Mouse (Mus musculus) MEL (cell line): ENCODE measurements around the gene Zfp655. TPM values are rescaled to one million over a fixed set of nuclear protein-coding genes. Genes with fewer than 3 reads are reported as not detected.

ENCODE experiments used
- DNase-seq: peaks from one replicate; pipeline ENCODE4 v3.0.0; 2011; ENCODE audit warnings: low read depth, low spot score
- H3K27ac ChIP-seq: 2 replicates; pipeline ENCODE4 v1.5.1; 2012; ENCODE audit warnings: low read depth, mild to moderate bottlenecking, control low read depth, low read length, moderate library complexity; ENCODE audit not compliant: control insufficient read depth
- H3K27me3 ChIP-seq, 2 experiments: fragments of 150-350 bp in 1 of 2; sonication (generic) in 1 of 2; 2 replicates each; pipeline ENCODE4 v1.6.1; 2012; ENCODE audit warnings: low read length in 2 of 2, mild to moderate bottlenecking in 2 of 2, improper control_type of control experiment in 1 of 2, moderate library complexity in 1 of 2; ENCODE audit not compliant: insufficient read depth in 2 of 2, control insufficient read depth in 1 of 2
- H3K36me3 ChIP-seq, 2 experiments: 2 replicates each; pipeline ENCODE4 v1.6.1; 2012 to 2014; ENCODE audit warnings: low read length in 2 of 2, improper control_type of control experiment in 1 of 2, inconsistent platforms in 1 of 2, mild to moderate bottlenecking in 1 of 2; ENCODE audit not compliant: insufficient read depth in 2 of 2, control insufficient read depth in 1 of 2
- H3K4me1 ChIP-seq, 2 experiments: fragments of 150-350 bp in 1 of 2; sonication (generic) in 1 of 2; 2 replicates each; pipeline ENCODE4 v1.6.1; 2012; ENCODE audit warnings: low read length in 2 of 2, improper control_type of control experiment in 1 of 2, mild to moderate bottlenecking in 1 of 2; ENCODE audit not compliant: insufficient read depth in 2 of 2, control insufficient read depth in 1 of 2
- H3K4me3 ChIP-seq, 2 experiments: fragments of 150-350 bp in 1 of 2; sonication (generic) in 1 of 2; 2 replicates each; pipeline ENCODE4 v1.5.1; 2012; ENCODE audit warnings: low read depth in 2 of 2, low read length in 2 of 2, mild to moderate bottlenecking in 2 of 2, moderate library complexity in 2 of 2, control low read depth in 1 of 2, improper control_type of control experiment in 1 of 2; ENCODE audit not compliant: control insufficient read depth in 1 of 2, insufficient read depth in 1 of 2
- H3K79me2 ChIP-seq: 2 replicates; pipeline ENCODE4 v1.6.1; 2012; ENCODE audit warnings: mild to moderate bottlenecking, low read length, moderate library complexity; ENCODE audit not compliant: control insufficient read depth, poor library complexity, insufficient read depth
- H3K9ac ChIP-seq: 2 replicates; pipeline ENCODE4 v1.6.1; 2012; ENCODE audit warnings: low read depth, mild to moderate bottlenecking, control low read depth, low read length, moderate library complexity; ENCODE audit not compliant: control insufficient read depth, poor library complexity, severe bottlenecking
- H3K9me3 ChIP-seq: fragments of 150-350 bp; sonication (generic); replicated peaks from 2 replicates; pipeline ENCODE4 v1.6.1; 2012; ENCODE audit warnings: mild to moderate bottlenecking, low read length, improper control_type of control experiment, moderate library complexity; ENCODE audit not compliant: insufficient read depth
- BHLHE40 ChIP-seq: IDR thresholded peaks from 2 replicates; pipeline ENCODE4 v1.6.1; 2012; ENCODE audit warnings: low read depth, mild to moderate bottlenecking, inconsistent platforms, low read length, improper control_type of control experiment, borderline replicate concordance
- CHD1 ChIP-seq: IDR thresholded peaks from 2 replicates; pipeline ENCODE4 v1.6.1; 2012; ENCODE audit warnings: low read depth, mild to moderate bottlenecking, inconsistent platforms, low read length, improper control_type of control experiment
- CTCF ChIP-seq, 3 experiments: IDR thresholded peaks in 2 of 3; conservative IDR thresholded peaks in 1 of 3; 2 replicates each; pipeline ENCODE4 v1.5.1; 2011 to 2012; ENCODE audit warnings: low read length in 3 of 3, low read depth in 2 of 3, mild to moderate bottlenecking in 2 of 3, improper control_type of control experiment in 1 of 3, inconsistent platforms in 1 of 3, mixed read lengths in 1 of 3, moderate library complexity in 1 of 3; ENCODE audit not compliant: control insufficient read depth in 1 of 3, insufficient read depth in 1 of 3, poor library complexity in 1 of 3, severe bottlenecking in 1 of 3
- EP300 ChIP-seq, 2 experiments: IDR thresholded peaks; 2 replicates each; pipeline ENCODE4 v1.6.1; 2011; ENCODE audit warnings: improper control_type of control experiment in 2 of 2, low read length in 2 of 2, low read depth in 1 of 2, mild to moderate bottlenecking in 1 of 2
- GABPA ChIP-seq: IDR thresholded peaks from 2 replicates; pipeline ENCODE4 v1.6.1; 2012; ENCODE audit warnings: low read depth, mild to moderate bottlenecking, inconsistent platforms, low read length, improper control_type of control experiment, moderate library complexity
- GATA1 ChIP-seq: IDR thresholded peaks from 2 replicates; pipeline ENCODE4 v1.6.1; 2011; ENCODE audit warnings: low read depth, low read length, improper control_type of control experiment
- KAT2A ChIP-seq: conservative IDR thresholded peaks from 2 replicates; pipeline ENCODE4 v1.6.1; 2012; ENCODE audit warnings: low read depth, low read length, improper control_type of control experiment, inconsistent platforms
- MAFK ChIP-seq: IDR thresholded peaks from 2 replicates; pipeline ENCODE4 v1.6.1; 2011; ENCODE audit warnings: low read depth, mild to moderate bottlenecking, low read length, improper control_type of control experiment, borderline replicate concordance
- MEF2A ChIP-seq: IDR thresholded peaks from 2 replicates; pipeline ENCODE4 v1.6.1; 2014; ENCODE audit warnings: low read depth, mild to moderate bottlenecking, inconsistent platforms, low read length, improper control_type of control experiment; ENCODE audit not compliant: poor library complexity, insufficient replicate concordance, severe bottlenecking; ENCODE audit errors: extremely low read depth
- MYC ChIP-seq: IDR thresholded peaks from 2 replicates; pipeline ENCODE4 v1.6.1; 2011; ENCODE audit warnings: low read depth, mild to moderate bottlenecking, low read length, improper control_type of control experiment, moderate library complexity
- RAD21 ChIP-seq: IDR thresholded peaks from 2 replicates; pipeline ENCODE4 v1.6.1; 2011; ENCODE audit warnings: mild to moderate bottlenecking, low read depth, low read length, improper control_type of control experiment
- RCOR1 ChIP-seq: IDR thresholded peaks from 2 replicates; pipeline ENCODE4 v1.6.1; 2012; ENCODE audit warnings: low read depth, mild to moderate bottlenecking, inconsistent platforms, low read length, improper control_type of control experiment
- ZC3H11A ChIP-seq: IDR thresholded peaks from 2 replicates; pipeline ENCODE4 v1.6.1; 2012; ENCODE audit warnings: low read depth, mild to moderate bottlenecking, inconsistent platforms, low read length, improper control_type of control experiment
- ZKSCAN1 ChIP-seq: IDR thresholded peaks from 2 replicates; pipeline ENCODE4 v1.6.1; 2012; ENCODE audit warnings: low read depth, mild to moderate bottlenecking, inconsistent platforms, low read length, improper control_type of control experiment, moderate library complexity
- ZMIZ1 ChIP-seq: IDR thresholded peaks from 2 replicates; pipeline ENCODE4 v1.6.1; 2012; ENCODE audit warnings: low read depth, mild to moderate bottlenecking, inconsistent platforms, low read length, improper control_type of control experiment, moderate library complexity
- polyA plus RNA-seq, 2 experiments: library from polyadenylated mRNA; stranded (reverse) in 1 of 2; unstranded in 1 of 2; fragments of >175 nt in 1 of 2; fragments of >200 nt in 1 of 2; gene quantifications; 2 replicates each; pipeline versions ENCODE4 v1.2.1 to v1.2.4; 2012; ENCODE audit warnings: low replicate concordance in 2 of 2, low read depth in 1 of 2; ENCODE audit not compliant: insufficient read length in 2 of 2, insufficient read depth in 1 of 2, missing spikeins in 1 of 2
- total RNA-seq: library from RNA; depleted of rRNA; stranded (reverse); fragments of 300-350 nt; gene quantifications from 2 replicates; pipeline ENCODE4 v1.2.3, GENCODE M21; 2012

Zfp655 gene
- total and polyA plus RNA-seq, 3 experiments, result 25.2 to 35.3 (median 26.9) TPM

GRCm38 (mm10) chr5:145218671-145219070, 12.8 kb upstream of the Zfp655 start:
- Histone ChIP-seq H3K4me1 (peaks cover 3 to 12% of the 10 kb centered on the region in 2 experiments; a peak in 2 of 4 replicates), H3K36me3 (peaks cover 0 to 3% of the 10 kb centered on the region in 2 experiments), H3K79me2 (no peaks in the 10 kb centered on the region; the same call in 1 of the 2 replicates), H3K9me3 (no peaks in the 10 kb centered on the region), H3K4me3 (no peak overlapping the region), H3K27ac (no peak overlapping the region), H3K27me3 (no peaks in the 10 kb centered on the region), H3K9ac (no peak overlapping the region)
- TF ChIP-seq EP300 (IDR thresholded peaks at IDR 0.05; ENCODE audit: low read depth in 1 of 2, low read length in 2 of 2) (no peak), MEF2A (no peak), ZKSCAN1 (no peak), GABPA (no peak), GATA1 (no peak)
- no peak for DNase-seq

GRCm38 (mm10) chr5:145219981-145220380, 11.5 kb upstream of the Zfp655 start:
- TF ChIP-seq BHLHE40 (no peak), RCOR1 (no peak), ZMIZ1 (no peak), KAT2A (no peak), CHD1 (no peak), ZC3H11A (no peak), MYC (no peak), CTCF (IDR thresholded peaks at IDR 0.05 in 2 of 3, conservative IDR thresholded peaks at IDR 0.05 in 1 of 3; ENCODE audit: control insufficient read depth in 1 of 3, insufficient read depth in 1 of 3, low read depth in 2 of 3, low read length in 3 of 3, poor library complexity in 1 of 3, severe bottlenecking in 1 of 3) (no peak), RAD21 (no peak), MAFK (no peak), MEF2A (no peak)
- TF ChIP-seq, all 39 proteins: peak for 0
- DNase-seq, result no peak
- H3K27ac ChIP-seq, result no peak overlapping the region
- no peak overlapping the region for H3K4me3 ChIP-seq
- no peaks in the 10 kb centered on the region for H3K27me3 ChIP-seq
- no peak overlapping the region for H3K9ac ChIP-seq
- no peaks in the 10 kb centered on the region; the same call in 1 of the 2 replicates for H3K79me2 ChIP-seq
- peaks cover 0 to 3% of the 10 kb centered on the region in 2 experiments for H3K36me3 ChIP-seq
- H3K9me3 ChIP-seq, result no peaks in the 10 kb centered on the region
- H3K4me1 ChIP-seq, result peaks cover 3 to 14% of the 10 kb centered on the region in 2 experiments; a peak in 2 of 4 replicates
